Mouse (Mus musculus) CD4-positive naive resting alpha-beta T cell, adult 57 days (primary cell): Measurements from ENCODE around the gene Klhl23. TPM values are rescaled to one million over a fixed set of nuclear protein-coding genes. Genes with fewer than 3 reads are reported as not detected.

Source experiments
- total RNA-seq: library from RNA; stranded (reverse); gene quantifications from one replicate; pipeline ENCODE4 v1.2.4, GENCODE M21; 2023

The Klhl23 gene
- total RNA-seq: not detected

DNA sequence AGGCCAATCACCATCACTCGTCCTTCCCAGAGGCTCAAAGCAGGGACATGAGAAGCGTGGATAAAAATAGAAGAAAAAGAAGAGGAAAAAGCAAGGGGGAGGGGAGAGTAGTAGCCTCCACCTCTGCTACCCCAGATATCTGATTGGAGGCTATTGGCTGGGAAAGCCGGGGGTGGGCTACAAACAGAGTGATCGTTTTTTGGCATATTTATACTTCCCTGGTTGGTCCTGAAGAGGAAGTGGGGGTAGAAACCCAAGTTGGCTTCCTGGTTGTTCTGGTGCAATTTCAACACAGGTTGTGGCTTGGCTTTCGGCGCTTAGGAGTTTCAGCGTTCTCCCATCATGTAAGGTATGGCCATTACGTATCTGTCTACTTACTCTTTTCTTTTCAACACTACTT is at the start of gene Klhl23:
Gene Klhl23 (plus strand): TSS at position 234 of the 400 bp plus-strand sequence.

GRCm38 (mm10) chr2:69789429-69790069 is 32.2 kb upstream of the Klhl23 start, which contains the start of the genes Ccdc173 and Phospho2:
Gene Ccdc173 (minus strand): TSS chr2:69789575.
Gene Phospho2 (plus strand): TSS chr2:69789623.

GRCm38 (mm10) chr2:69861485-69862091 is 39.8 kb downstream of the Klhl23 start, which contains the start of gene Ssb:
Gene Ssb (plus strand): TSS chr2:69861562.

GRCm38 (mm10) chr2:69885451-69886305 is 63.9 kb downstream of the Klhl23 start, which contains the start of gene Mettl5:
Gene Mettl5 (minus strand): TSS chr2:69885615.

Other genes with a start within 250 kb of the Klhl23 start
- 0.56 TPM for gene Lrp2, start 235.9 kb upstream of the Klhl23 start, total RNA-seq
- 1.3 TPM for gene Bbs5, start 174.8 kb upstream of the Klhl23 start, total RNA-seq
- not detected for gene Klhl41, start 151.8 kb upstream of the Klhl23 start, total RNA-seq
- 17.1 TPM for gene Fastkd1, start 108.4 kb upstream of the Klhl23 start, total RNA-seq
- gene Ppig, start 99.4 kb upstream of the Klhl23 start, total RNA-seq: 97.1 TPM
- gene Ccdc173, start 32.4 kb upstream of the Klhl23 start, total RNA-seq: 2.0 TPM
- 27.1 TPM for gene Phospho2, start 32.3 kb upstream of the Klhl23 start, total RNA-seq
- 176 TPM for gene Ssb, start 39.6 kb downstream of the Klhl23 start, total RNA-seq
- gene Mettl5, start 63.7 kb downstream of the Klhl23 start, total RNA-seq: 17.4 TPM
- 77.0 TPM for gene Ubr3, start 75.3 kb downstream of the Klhl23 start, total RNA-seq
- 0.62 TPM for gene Myo3b, start 217.2 kb downstream of the Klhl23 start, total RNA-seq